Mouse (Mus musculus) forebrain, embryonic 10.5 days (tissue): Measurements from ENCODE around the gene Naa60. TPM values are rescaled to one million over a fixed set of nuclear protein-coding genes. Genes with fewer than 3 reads are reported as not detected.
A peak's percentile ranks its signal among the peaks of the same experiment; 100 is the strongest.

Experiments
- DNase-seq: peaks from one replicate; pipeline ENCODE4 v3.0.0-alpha.2; 2017; ENCODE audit warnings: low spot score; ENCODE audit errors: extremely low spot score
- H3K27ac ChIP-seq: fragments of 300-500 bp; sonication (generic); 2 replicates; pipeline ENCODE4 v1.5.1; 2016; ENCODE audit warnings: mild to moderate bottlenecking
- H3K27me3 ChIP-seq: fragments of 300-500 bp; sonication (generic); 2 replicates; pipeline ENCODE4 v1.6.1; 2016; ENCODE audit warnings: mild to moderate bottlenecking; ENCODE audit not compliant: poor library complexity, severe bottlenecking
- H3K36me3 ChIP-seq: fragments of 300-500 bp; sonication (generic); replicated peaks from 2 replicates; pipeline ENCODE4 v1.6.1; 2016; ENCODE audit warnings: mild to moderate bottlenecking, moderate library complexity
- H3K4me1 ChIP-seq: fragments of 300-500 bp; sonication (generic); 2 replicates; pipeline ENCODE4 v1.6.1; 2016
- H3K4me3 ChIP-seq: fragments of 300-500 bp; sonication (generic); 2 replicates; pipeline ENCODE4 v1.5.1; 2016; ENCODE audit warnings: mild to moderate bottlenecking, moderate library complexity
- H3K9me3 ChIP-seq: fragments of 300-500 bp; sonication (generic); 2 replicates; pipeline ENCODE4 v1.6.1; 2016; ENCODE audit warnings: mild to moderate bottlenecking, moderate library complexity
- WGBS: fragments of 180-500 bp; shearing (Covaris S2); methylation state at CpG from one replicate; pipeline ENCODE4 v1.1.7; 2016; 5-methylcytosine and 5-hydroxymethylcytosine counted together
- polyA plus RNA-seq: library from polyadenylated mRNA; unstranded; fragments of >200 nt; fragmentation: Nextera tagmentation; extraction: Ambion mirVana; gene quantifications from 2 replicates; pipeline ENCODE4 v1.2.1, GENCODE M21; 2016

The Naa60 gene
- polyA plus RNA-seq, 1 experiment from 2014 or later = 62.2 TPM

GRCm38 (mm10) chr16:3852586-3852985 lies 19.6 kb upstream of the Naa60 start:
- whole genome bisulfite sequencing = 41% methylated on average over 12 of the region's 12 CpGs
- no peak for DNase-seq
- peaks cover 12% of the 10 kb centered on the region; the same call in 1 of the 2 replicates for H3K4me1 ChIP-seq
- no peaks in the 10 kb centered on the region for H3K36me3 ChIP-seq
- no peaks in the 10 kb centered on the region for H3K27me3 ChIP-seq
- H3K27ac ChIP-seq = no peak overlapping the region
- H3K9me3 ChIP-seq = no peaks in the 10 kb centered on the region; the same call in 1 of the 2 replicates
- no peak overlapping the region for H3K4me3 ChIP-seq

- Histone ChIP-seq H3K9me3 (no peaks in the 10 kb centered on the region; the same call in 1 of the 2 replicates), H3K4me3 (no peak overlapping the region), H3K36me3 (no peaks in the 10 kb centered on the region), H3K27ac (no peak overlapping the region), H3K27me3 (no peaks in the 10 kb centered on the region), H3K4me1 (0 out of 2 replicates have a peak, but pooled peaks cover 8% of the 10 kb centered on the region)
- DNase-seq = no peak
- WGBS = 58% methylated on average over 11 of the region's 11 CpGs
Measured at GRCm38 (mm10) chr16:3854437-3855182, 17.6 kb upstream of the Naa60 start.

GRCm38 (mm10) chr16:3855776-3856175 lies 16.4 kb upstream of the Naa60 start:
- DNase-seq = no peak
- peaks cover 4% of the 10 kb centered on the region for H3K36me3 ChIP-seq
- no peaks in the 10 kb centered on the region for H3K9me3 ChIP-seq
- 0 out of 2 replicates have a peak, but pooled peaks cover 8% of the 10 kb centered on the region for H3K4me1 ChIP-seq
- H3K4me3 ChIP-seq = no peak overlapping the region
- H3K27ac ChIP-seq = no peak overlapping the region
- H3K27me3 ChIP-seq = no peaks in the 10 kb centered on the region
- 87% methylated on average over 1 of the region's 1 CpGs for WGBS

GRCm38 (mm10) chr16:3859254-3859653 lies 12.9 kb upstream of the Naa60 start:
- Histone ChIP-seq H3K36me3 (peaks cover 28% of the 10 kb centered on the region), H3K9me3 (no peaks in the 10 kb centered on the region), H3K4me3 (no peak overlapping the region), H3K27me3 (no peaks in the 10 kb centered on the region), H3K4me1 (0 out of 2 replicates have a peak, but pooled peaks cover 2% of the 10 kb centered on the region), H3K27ac (no peak overlapping the region)
- no peak for DNase-seq
- WGBS = 88% methylated on average over 4 of the region's 4 CpGs

- Histone ChIP-seq H3K36me3 (peaks cover 23% of the 10 kb centered on the region), H3K27me3 (no peaks in the 10 kb centered on the region), H3K9me3 (no peaks in the 10 kb centered on the region), H3K4me1 (peaks cover 19% of the 10 kb centered on the region), H3K27ac (peak overlapping the region; percentile 84), H3K4me3 (peak overlapping the region; percentile 63)
- under 1% methylated on average over 16 of the region's 16 CpGs for WGBS
- no peak for DNase-seq
Measured at GRCm38 (mm10) chr16:3871815-3872214, 360 bp upstream of the Naa60 start.

GRCm38 (mm10) chr16:3876346-3876745 lies 4.2 kb downstream of the Naa60 start:
- no peaks in the 10 kb centered on the region for H3K27me3 ChIP-seq
- no peak overlapping the region for H3K4me3 ChIP-seq
- H3K4me1 ChIP-seq = peaks cover 16% of the 10 kb centered on the region
- no peaks in the 10 kb centered on the region for H3K9me3 ChIP-seq
- no peak overlapping the region for H3K27ac ChIP-seq
- H3K36me3 ChIP-seq = peaks cover 25% of the 10 kb centered on the region
- 94% methylated on average over 4 of the region's 4 CpGs for WGBS
- DNase-seq = no peak

GRCm38 (mm10) chr16:3884201-3885064 lies 12.3 kb downstream of the Naa60 start, which contains the start of the genes Zfp597 and Gm20695:
Zfp597 (minus strand) TSS chr16:3884561.
Gm20695 (plus strand) TSS chr16:3884648.
- DNase-seq = peak; percentile 93
- H3K36me3 ChIP-seq = peaks cover 16% of the 10 kb centered on the region
- no peaks in the 10 kb centered on the region for H3K27me3 ChIP-seq
- WGBS = under 1% methylated on average over 83 of the region's 88 CpGs
- H3K27ac ChIP-seq = peak within 1 kb of the TSS; percentile 94
- peak within 1 kb of the TSS; percentile 86 for H3K4me3 ChIP-seq
- H3K4me1 ChIP-seq = peaks cover 14% of the 10 kb centered on the region
- H3K9me3 ChIP-seq = no peaks in the 10 kb centered on the region

GRCm38 (mm10) chr16:3885065-3885670 lies 13.0 kb downstream of the Naa60 start:
- H3K27me3 ChIP-seq = no peaks in the 10 kb centered on the region
- H3K4me1 ChIP-seq = peaks cover 14% of the 10 kb centered on the region
- 5% methylated on average over 10 of the region's 10 CpGs for WGBS
- H3K36me3 ChIP-seq = peaks cover 13% of the 10 kb centered on the region
- no peak for DNase-seq
- H3K27ac ChIP-seq = peak overlapping the region; percentile 94
- H3K4me3 ChIP-seq = peak overlapping the region; percentile 86
- H3K9me3 ChIP-seq = no peaks in the 10 kb centered on the region

GRCm38 (mm10) chr16:3891621-3892295 lies 19.6 kb downstream of the Naa60 start:
- H3K27ac ChIP-seq = no peak overlapping the region
- no peaks in the 10 kb centered on the region for H3K9me3 ChIP-seq
- no peaks in the 10 kb centered on the region for H3K27me3 ChIP-seq
- 96% methylated on average over 14 of the region's 14 CpGs for WGBS
- H3K36me3 ChIP-seq = peaks cover 19% of the 10 kb centered on the region
- H3K4me1 ChIP-seq = no peaks in the 10 kb centered on the region
- H3K4me3 ChIP-seq = no peak overlapping the region
- DNase-seq = no peak

GRCm38 (mm10) chr16:3893739-3894138 lies 21.6 kb downstream of the Naa60 start:
- Histone ChIP-seq H3K4me1 (no peaks in the 10 kb centered on the region), H3K9me3 (no peaks in the 10 kb centered on the region), H3K36me3 (peaks cover 38% of the 10 kb centered on the region), H3K27me3 (no peaks in the 10 kb centered on the region), H3K4me3 (no peak overlapping the region), H3K27ac (no peak overlapping the region)
- 78% methylated on average over 3 of the region's 3 CpGs for WGBS
- no peak for DNase-seq

- Histone ChIP-seq H3K36me3 (peaks cover 52% of the 10 kb centered on the region), H3K9me3 (no peaks in the 10 kb centered on the region), H3K27ac (no peak overlapping the region), H3K27me3 (no peaks in the 10 kb centered on the region), H3K4me3 (no peak overlapping the region), H3K4me1 (no peaks in the 10 kb centered on the region)
- WGBS = 75% methylated on average over 9 of the region's 9 CpGs
- DNase-seq = no peak
Measured at GRCm38 (mm10) chr16:3895173-3895792, 23.1 kb downstream of the Naa60 start.

- no peak overlapping the region for H3K4me3 ChIP-seq
- no peaks in the 10 kb centered on the region for H3K9me3 ChIP-seq
- H3K36me3 ChIP-seq = peaks cover 59% of the 10 kb centered on the region
- DNase-seq = no peak
- no peaks in the 10 kb centered on the region for H3K4me1 ChIP-seq
- H3K27me3 ChIP-seq = no peaks in the 10 kb centered on the region
- H3K27ac ChIP-seq = no peak overlapping the region
- WGBS = 89% methylated on average over 6 of the region's 6 CpGs
Measured at GRCm38 (mm10) chr16:3896046-3896445, 23.9 kb downstream of the Naa60 start.
